Mouse (Mus musculus) neural tube, embryonic 15.5 days (tissue): Measurements from ENCODE around the gene Klhl11. TPM values are rescaled to one million over a fixed set of nuclear protein-coding genes. Genes with fewer than 3 reads are reported as not detected.

Experiments
- ATAC-seq: fragments of 200-750 bp; cut with Nextera tagmentation; 2 replicates; pipeline ENCODE4 v1.8.0; 2017; ENCODE audit warnings: mild to moderate bottlenecking, moderate TSS enrichment, moderate library complexity; ENCODE audit not compliant: low FRiP score
- H3K27ac ChIP-seq: fragments of 300-500 bp; sonication (generic); replicated peaks from 2 replicates; pipeline ENCODE4 v1.5.1; 2015; ENCODE audit warnings: mild to moderate bottlenecking, inconsistent platforms
- H3K27me3 ChIP-seq: fragments of 300-500 bp; sonication (generic); replicated peaks from 2 replicates; pipeline ENCODE4 v1.6.1; 2015; ENCODE audit warnings: inconsistent platforms
- H3K36me3 ChIP-seq: fragments of 300-500 bp; sonication (generic); 2 replicates; pipeline ENCODE4 v1.6.1; 2015; ENCODE audit warnings: inconsistent platforms
- H3K4me1 ChIP-seq: fragments of 300-500 bp; sonication (generic); 2 replicates; pipeline ENCODE4 v1.6.1; 2015; ENCODE audit warnings: inconsistent platforms
- H3K4me2 ChIP-seq: fragments of 300-500 bp; sonication (generic); 2 replicates; pipeline ENCODE4 v1.6.1; 2015; ENCODE audit warnings: inconsistent platforms, mild to moderate bottlenecking, moderate library complexity
- H3K4me3 ChIP-seq: fragments of 300-500 bp; sonication (generic); replicated peaks from 2 replicates; pipeline ENCODE4 v1.5.1; 2015; ENCODE audit warnings: mild to moderate bottlenecking, inconsistent platforms
- H3K9ac ChIP-seq: fragments of 300-500 bp; sonication (generic); replicated peaks from 2 replicates; pipeline ENCODE4 v1.6.1; 2015; ENCODE audit warnings: mild to moderate bottlenecking, inconsistent platforms
- H3K9me3 ChIP-seq: fragments of 300-500 bp; sonication (generic); replicated peaks from 2 replicates; pipeline ENCODE4 v1.6.1; 2016; ENCODE audit warnings: inconsistent platforms
- WGBS: fragments of 180-500 bp; shearing (Covaris S2); methylation state at CpG from one replicate; pipeline ENCODE4 v1.1.7; 2015; ENCODE audit warnings: mixed read lengths; 5-methylcytosine and 5-hydroxymethylcytosine counted together
- polyA plus RNA-seq: library from polyadenylated mRNA; unstranded; fragments of >200 nt; fragmentation: Nextera tagmentation; extraction: Ambion mirVana; gene quantifications from 2 replicates; pipeline ENCODE4 v1.2.1, GENCODE M21; 2015

The Klhl11 gene
- 9.1 and 10.1 TPM in 2 replicates for polyA plus RNA-seq

GRCm38 (mm10) chr11:100472197-100472934, at the start of gene Klhl11:
Gene Klhl11, minus strand, starts transcription at chr11:100472741.
- Histone ChIP-seq H3K27ac (peak within 1 kb of the TSS; percentile 92), H3K9ac (peak within 1 kb of the TSS; percentile 93), H3K4me2 (peak within 1 kb of the TSS; percentile 61), H3K4me3 (peak within 1 kb of the TSS; percentile 91), H3K27me3 (no peaks in the 10 kb centered on the region), H3K9me3 (no peaks in the 10 kb centered on the region), H3K4me1 (peaks cover 27% of the 10 kb centered on the region), H3K36me3 (peaks cover 16% of the 10 kb centered on the region)
- WGBS: 0% methylated on average over 82 of the region's 83 CpGs
- peak; percentile 92 for ATAC-seq

DNA sequence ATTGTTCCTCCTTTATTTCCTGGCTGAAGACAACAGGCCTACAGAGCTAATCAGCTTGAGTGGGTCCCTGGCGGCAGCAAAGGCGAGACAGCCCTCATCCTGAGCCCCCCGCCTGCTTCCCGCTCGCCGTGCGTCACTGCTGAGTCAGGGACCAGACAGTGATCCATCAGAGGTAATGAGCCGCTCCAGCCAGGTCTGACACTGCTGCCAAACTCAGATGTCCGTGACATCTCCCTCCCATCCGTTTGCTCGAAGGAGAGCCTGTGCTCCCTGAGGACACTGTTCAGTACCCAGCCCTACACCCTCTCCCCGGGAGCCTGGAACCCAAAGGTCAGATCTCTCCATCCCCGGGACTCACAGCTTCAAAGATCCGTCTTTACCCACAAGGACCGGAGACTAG, 48.3 kb upstream of the Klhl11 start:
- Histone ChIP-seq H3K27ac (no peak overlapping the region), H3K4me3 (no peak overlapping the region), H3K4me2 (no peak overlapping the region), H3K9me3 (no peaks in the 10 kb centered on the region), H3K27me3 (no peaks in the 10 kb centered on the region), H3K4me1 (peaks cover 50% of the 10 kb centered on the region), H3K36me3 (peaks cover 80% of the 10 kb centered on the region), H3K9ac (no peak overlapping the region)
- 59% methylated on average over 15 of the region's 15 CpGs for WGBS
- ATAC-seq: no peak

DNA sequence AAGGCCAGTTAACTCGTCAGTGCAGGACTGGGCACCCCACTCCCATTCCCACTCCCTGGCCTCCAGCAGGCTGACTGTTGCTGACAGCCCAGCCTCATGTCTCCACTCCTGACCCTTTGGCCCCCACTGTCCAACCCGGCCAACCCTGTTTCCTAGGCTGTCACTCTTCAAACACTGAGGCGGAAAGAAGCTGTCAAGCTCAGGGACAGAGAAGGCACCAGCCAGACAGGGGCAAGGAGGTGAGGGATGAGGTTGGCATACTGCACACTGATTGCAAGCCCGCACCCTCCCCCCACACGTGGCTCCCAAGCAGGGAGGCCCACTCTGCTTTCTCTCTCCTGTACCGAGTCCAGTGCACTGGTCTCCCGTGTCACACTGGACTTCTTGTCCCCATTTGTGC, 46.6 kb upstream of the Klhl11 start:
- H3K27ac ChIP-seq: no peak overlapping the region
- no peak overlapping the region for H3K9ac ChIP-seq
- no peak for ATAC-seq
- H3K27me3 ChIP-seq: no peaks in the 10 kb centered on the region
- 83% methylated on average over 7 of the region's 7 CpGs for WGBS
- no peaks in the 10 kb centered on the region for H3K9me3 ChIP-seq
- peaks cover 33% of the 10 kb centered on the region for H3K4me1 ChIP-seq
- peaks cover 96% of the 10 kb centered on the region for H3K36me3 ChIP-seq
- no peak overlapping the region for H3K4me2 ChIP-seq
- no peak overlapping the region for H3K4me3 ChIP-seq

GRCm38 (mm10) chr11:100518188-100518591, 45.6 kb upstream of the Klhl11 start:
- no peaks in the 10 kb centered on the region for H3K9me3 ChIP-seq
- peaks cover 29% of the 10 kb centered on the region for H3K4me1 ChIP-seq
- H3K27ac ChIP-seq: peak overlapping the region; percentile 45; the same call in 1 of the 2 replicates
- no peaks in the 10 kb centered on the region for H3K27me3 ChIP-seq
- H3K9ac ChIP-seq: no peak overlapping the region
- 27% methylated on average over 5 of the region's 5 CpGs for WGBS
- peaks cover 97% of the 10 kb centered on the region for H3K36me3 ChIP-seq
- ATAC-seq: no peak
- H3K4me2 ChIP-seq: no peak overlapping the region
- no peak overlapping the region for H3K4me3 ChIP-seq

GRCm38 (mm10) chr11:100516291-100516690, 43.8 kb upstream of the Klhl11 start:
- Histone ChIP-seq H3K9me3 (no peaks in the 10 kb centered on the region), H3K4me3 (no peak overlapping the region), H3K27ac (peak overlapping the region; percentile 18; the same call in 1 of the 2 replicates), H3K4me2 (no peak overlapping the region), H3K4me1 (peaks cover 29% of the 10 kb centered on the region), H3K36me3 (peaks cover 95% of the 10 kb centered on the region), H3K9ac (no peak overlapping the region), H3K27me3 (no peaks in the 10 kb centered on the region)
- ATAC-seq: peak; percentile 35; the same call in 1 of the 2 replicates
- WGBS: 50% methylated on average over 9 of the region's 9 CpGs

DNA sequence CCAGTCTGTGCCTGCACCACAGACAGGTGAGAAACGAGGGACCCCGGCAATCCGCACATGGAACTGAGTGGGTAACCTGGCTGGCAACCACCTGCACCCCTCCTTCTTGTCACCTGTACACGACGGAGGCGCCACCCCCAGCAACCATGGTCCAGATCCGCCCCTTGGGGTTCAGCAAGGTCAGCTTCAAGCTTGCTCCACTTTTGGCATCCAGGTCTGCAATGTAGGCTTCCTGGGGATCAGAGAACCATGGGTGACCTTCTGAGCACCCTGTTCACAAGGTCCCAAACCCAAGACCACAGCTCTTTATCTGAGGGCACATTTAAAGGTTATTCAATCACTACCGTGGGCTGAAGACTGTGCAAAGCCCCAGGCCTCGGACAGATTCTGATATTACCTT, 43.2 kb upstream of the Klhl11 start:
- Histone ChIP-seq H3K36me3 (peaks cover 94% of the 10 kb centered on the region), H3K9ac (no peak overlapping the region), H3K27me3 (no peaks in the 10 kb centered on the region), H3K4me2 (no peak overlapping the region), H3K9me3 (no peaks in the 10 kb centered on the region), H3K27ac (0 out of 2 replicates have a peak overlapping the region, but pooled peaks have one; percentile 18), H3K4me3 (no peak overlapping the region), H3K4me1 (peaks cover 25% of the 10 kb centered on the region)
- 95% methylated on average over 9 of the region's 9 CpGs for WGBS
- ATAC-seq: no peak

DNA sequence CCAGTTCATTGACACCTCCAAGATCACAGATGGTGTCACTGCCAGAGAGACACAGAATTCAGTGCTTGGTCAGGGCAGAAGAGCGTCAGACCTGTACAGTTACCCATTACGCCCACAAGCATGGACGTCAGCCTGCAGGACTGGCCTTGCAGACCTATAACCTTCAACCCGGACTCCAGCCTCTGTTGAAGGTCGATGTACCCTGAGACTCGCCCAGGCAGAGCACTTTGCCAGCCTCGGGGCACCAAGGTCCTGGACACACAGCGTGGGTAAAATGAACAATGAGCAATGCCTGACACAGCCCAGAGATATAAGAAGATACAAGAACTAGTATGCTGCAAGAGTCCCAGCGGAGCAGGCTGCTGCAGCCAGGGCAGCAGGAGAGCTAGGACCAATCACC, 42.5 kb upstream of the Klhl11 start:
- H3K4me3 ChIP-seq: no peak overlapping the region
- H3K4me1 ChIP-seq: peaks cover 20% of the 10 kb centered on the region
- H3K9ac ChIP-seq: no peak overlapping the region
- no peak for ATAC-seq
- 94% methylated on average over 9 of the region's 9 CpGs for WGBS
- no peaks in the 10 kb centered on the region for H3K27me3 ChIP-seq
- H3K4me2 ChIP-seq: no peak overlapping the region
- peaks cover 88% of the 10 kb centered on the region for H3K36me3 ChIP-seq
- H3K27ac ChIP-seq: no peak overlapping the region
- H3K9me3 ChIP-seq: no peaks in the 10 kb centered on the region

DNA sequence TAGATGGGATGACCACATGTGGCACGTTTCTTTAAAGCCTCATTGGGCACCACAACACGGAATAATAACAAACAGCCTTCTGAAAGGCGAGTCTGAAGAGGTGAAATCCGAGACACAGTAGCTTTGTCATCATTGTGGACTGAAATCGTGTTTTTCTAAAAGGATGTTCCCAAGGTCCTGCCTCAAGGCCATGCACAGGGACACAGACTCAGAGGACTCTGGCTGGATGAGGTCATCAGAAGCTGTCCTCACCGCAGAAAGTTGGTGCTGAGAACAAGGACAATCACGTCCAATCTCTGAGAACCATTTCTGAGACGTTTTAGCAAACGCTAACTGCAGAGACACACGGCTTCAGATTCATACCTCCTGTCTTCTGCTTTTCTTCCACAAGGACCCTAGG, 41.2 kb upstream of the Klhl11 start:
- 90% methylated on average over 10 of the region's 10 CpGs for WGBS
- no peak for ATAC-seq
- H3K9me3 ChIP-seq: no peaks in the 10 kb centered on the region
- peaks cover 88% of the 10 kb centered on the region for H3K36me3 ChIP-seq
- H3K4me1 ChIP-seq: peaks cover 18% of the 10 kb centered on the region
- H3K9ac ChIP-seq: no peak overlapping the region
- no peaks in the 10 kb centered on the region for H3K27me3 ChIP-seq
- H3K4me3 ChIP-seq: no peak overlapping the region
- no peak overlapping the region for H3K4me2 ChIP-seq
- H3K27ac ChIP-seq: no peak overlapping the region

- Histone ChIP-seq H3K4me3 (no peak overlapping the region), H3K27ac (no peak overlapping the region), H3K36me3 (peaks cover 86% of the 10 kb centered on the region), H3K27me3 (no peaks in the 10 kb centered on the region), H3K9ac (no peak overlapping the region), H3K4me2 (no peak overlapping the region), H3K4me1 (peaks cover 11% of the 10 kb centered on the region), H3K9me3 (no peaks in the 10 kb centered on the region)
- 95% methylated on average over 1 of the region's 1 CpGs for WGBS
- no peak for ATAC-seq
Observed at GRCm38 (mm10) chr11:100512384-100512783, 39.8 kb upstream of the Klhl11 start.

DNA sequence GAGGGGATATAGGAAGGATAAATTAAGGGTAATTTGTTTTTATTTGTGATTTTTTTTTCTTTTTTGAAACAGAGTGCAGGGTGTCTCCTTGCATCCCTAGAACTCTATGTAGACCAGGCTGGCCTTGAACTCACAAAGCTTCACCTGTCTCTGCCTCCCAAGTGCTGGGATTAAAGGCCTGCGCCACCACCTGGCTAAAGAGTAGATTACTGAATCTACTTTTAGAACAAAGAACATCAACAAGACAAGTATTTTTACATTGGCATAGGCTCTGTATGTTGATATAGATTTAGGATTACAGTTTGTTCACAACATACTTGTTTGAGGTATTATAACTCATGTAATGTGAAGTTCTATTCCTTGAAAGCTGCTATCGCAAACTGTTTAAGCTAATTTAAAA, 38.0 kb upstream of the Klhl11 start:
- H3K4me2 ChIP-seq: no peak overlapping the region
- no peaks in the 10 kb centered on the region for H3K9me3 ChIP-seq
- no peak overlapping the region for H3K9ac ChIP-seq
- peaks cover 85% of the 10 kb centered on the region for H3K36me3 ChIP-seq
- no peak overlapping the region for H3K4me3 ChIP-seq
- no peak overlapping the region for H3K27ac ChIP-seq
- ATAC-seq: no peak
- H3K27me3 ChIP-seq: no peaks in the 10 kb centered on the region
- 95% methylated on average over 2 of the region's 2 CpGs for WGBS
- H3K4me1 ChIP-seq: no peaks in the 10 kb centered on the region

DNA sequence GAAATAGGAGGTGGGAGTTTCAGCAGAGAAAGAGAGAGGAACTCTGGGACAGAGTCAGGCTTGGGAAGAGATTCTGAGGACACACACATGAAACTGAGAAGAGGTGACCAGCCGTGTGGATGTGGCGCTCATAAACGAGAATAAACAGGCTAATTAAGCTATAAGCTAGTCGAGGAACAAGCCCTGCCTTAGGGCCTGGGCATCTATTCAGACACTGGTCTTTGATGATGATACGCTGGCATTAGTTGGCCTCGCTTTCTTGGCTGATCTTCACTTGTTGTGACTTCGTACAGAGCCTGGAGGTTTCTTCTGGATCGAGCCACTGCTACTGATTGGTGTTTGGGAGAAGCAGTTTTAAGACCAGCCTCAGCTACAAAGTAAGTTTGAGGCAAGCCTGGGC, 33.5 kb upstream of the Klhl11 start:
- no peak for ATAC-seq
- Histone ChIP-seq H3K9me3 (no peaks in the 10 kb centered on the region), H3K4me1 (no peaks in the 10 kb centered on the region), H3K4me3 (no peak overlapping the region), H3K4me2 (no peak overlapping the region), H3K9ac (no peak overlapping the region), H3K36me3 (peaks cover 85% of the 10 kb centered on the region), H3K27me3 (no peaks in the 10 kb centered on the region), H3K27ac (no peak overlapping the region)
- WGBS: 97% methylated on average over 8 of the region's 8 CpGs

- Histone ChIP-seq H3K4me1 (no peaks in the 10 kb centered on the region), H3K27ac (no peak overlapping the region), H3K9ac (no peak overlapping the region), H3K4me3 (no peak overlapping the region), H3K9me3 (no peaks in the 10 kb centered on the region), H3K36me3 (peaks cover 90% of the 10 kb centered on the region), H3K4me2 (no peak overlapping the region), H3K27me3 (no peaks in the 10 kb centered on the region)
- 96% methylated on average over 12 of the region's 12 CpGs for WGBS
- no peak for ATAC-seq
Observed at GRCm38 (mm10) chr11:100504990-100505660, 32.6 kb upstream of the Klhl11 start.
